In the genomic region with DNA sequence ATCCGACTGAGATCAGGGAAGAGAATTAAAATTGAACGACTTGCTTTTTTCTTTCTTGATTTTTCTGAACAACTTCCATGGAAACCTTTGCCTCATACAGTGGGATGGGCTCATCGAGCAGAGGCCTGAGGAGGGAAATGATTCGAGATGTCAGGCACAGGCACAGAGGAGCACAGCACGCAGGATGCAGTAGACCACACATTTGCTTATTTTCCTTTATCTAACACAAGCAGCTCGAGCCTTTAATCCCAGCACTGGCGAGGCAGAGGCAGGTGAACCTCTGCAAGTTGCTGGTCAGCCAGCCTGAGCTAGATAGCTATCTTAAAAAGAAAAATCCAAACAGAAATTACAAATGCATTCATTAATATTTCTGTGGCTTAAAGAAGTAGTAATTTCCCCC, we compare ENCODE assay signal across 9 mouse cellular contexts. TPM values are rescaled to one million over a fixed set of nuclear protein-coding genes. Genes with fewer than 3 reads are reported as not detected.
DNase-seq lines count a peak whose midpoint lies in the region; ATAC-seq and TF ChIP-seq lines count a peak whose summit lies in the region.
"Had no signal": no experiment of that assay in that cellular context is flagged by ENCODE, and none has a peak within 500 bp of the region (broad histone marks: within the 10 kb centered on the region; RNA-seq: fewer than 3 reads in every experiment).

No protein-coding gene starts in this region.

- peaks cover 29% of the 10 kb centered on the region for H3K79me2 ChIP-seq in CH12.LX (replicated peaks; ENCODE audit: control insufficient read depth, extremely low read depth, insufficient read depth, poor library complexity, severe bottlenecking)

- 55% methylated on average over 7 of the region's 7 CpGs for WGBS in intestine, embryonic 15.5 days
- 48% methylated on average over 7 of the region's 7 CpGs for WGBS in intestine, embryonic 16.5 days
- WGBS in embryonic facial prominence, embryonic 14.5 days = 43% methylated on average over 7 of the region's 7 CpGs

- no peaks in the 10 kb centered on the region for H3K27me3 ChIP-seq in intestine, embryonic 15.5 days (replicated peaks)
- H3K27me3 ChIP-seq in intestine, embryonic 16.5 days (replicated peaks; ENCODE audit: control insufficient read depth, insufficient read depth, low read length) = no peaks in the 10 kb centered on the region
- no peaks in the 10 kb centered on the region for H3K27me3 ChIP-seq in CH12.LX (replicated peaks)
- no peaks in the 10 kb centered on the region for H3K27me3 ChIP-seq in embryonic facial prominence, embryonic 14.5 days (replicated peaks; ENCODE audit: control insufficient read depth, insufficient read depth, low read length)

- in situ Hi-C loops in CH12.LX (cut with MboI; ENCODE audit: low pct_ligation_motif_present, low pct_unique_long_range_greater_than_20kb, low sequenced_read_pairs) = no loop called here

- peak; percentile 75 for DNase-seq in CH12.LX (ENCODE audit: extremely low read depth)
- no peak for DNase-seq in embryonic facial prominence, embryonic 14.5 days (ENCODE audit: low spot score)
- no peak for DNase-seq in frontal cortex, postnatal 10 days (ENCODE audit: low spot score in 2 of 2)
- DNase-seq in spleen, postnatal 10 days (ENCODE audit: low spot score in 2 of 2) = no peak
- DNase-seq: kidney, adult 18-20 months had no signal

- no peaks in the 10 kb centered on the region for H3K9me3 ChIP-seq in intestine, embryonic 15.5 days
- no peaks in the 10 kb centered on the region for H3K9me3 ChIP-seq in intestine, embryonic 16.5 days (ENCODE audit: control insufficient read depth, low read length)
- no peaks in the 10 kb centered on the region for H3K9me3 ChIP-seq in CH12.LX (replicated peaks; ENCODE audit: low read length)
- no peaks in the 10 kb centered on the region for H3K9me3 ChIP-seq in embryonic facial prominence, embryonic 14.5 days (ENCODE audit: control insufficient read depth, low read length)

- peaks cover 3% of the 10 kb centered on the region; the same call in 1 of the 2 replicates for H3K36me3 ChIP-seq in intestine, embryonic 15.5 days
- H3K36me3 ChIP-seq in intestine, embryonic 16.5 days (ENCODE audit: control insufficient read depth, insufficient read depth, low read length) = 0 out of 2 replicates have a peak, but pooled peaks cover 3% of the 10 kb centered on the region
- H3K36me3 ChIP-seq in CH12.LX (replicated peaks in 1 of 2; ENCODE audit: control insufficient read depth in 1 of 2, insufficient read depth in 1 of 2, low read length in 1 of 2) = peaks cover 34 to 56% of the 10 kb centered on the region in 2 experiments
- H3K36me3 ChIP-seq in embryonic facial prominence, embryonic 14.5 days (ENCODE audit: control insufficient read depth, insufficient read depth, low read length) = peaks cover 21% of the 10 kb centered on the region

- dilution Hi-C loops in CH12.LX (cut with MboI; ENCODE audit: extremely low pct_ligation_motif_present, extremely low pct_unique_long_range_greater_than_20kb, low sequenced_read_pairs) = no loop called here

- ATAC-seq in intestine, embryonic 15.5 days = no peak
- no peak for ATAC-seq in intestine, embryonic 16.5 days
- no peak for ATAC-seq in embryonic facial prominence, embryonic 14.5 days (ENCODE audit: low read depth)
- ATAC-seq in megakaryocyte-erythroid progenitor cell, adult 5-6 weeks (replicated peaks; ENCODE audit: low FRiP score, low TSS enrichment, poor library complexity, severe bottlenecking) = peak; percentile 60
- ATAC-seq in granulocyte monocyte progenitor cell, adult 5-6 weeks (replicated peaks; ENCODE audit: poor library complexity, severe bottlenecking) = no peak

- TF ChIP-seq EP300 in CH12.LX (IDR thresholded peaks at IDR 0.05; ENCODE audit: low read length) = peak; percentile 81

- no peak overlapping the region for H3K4me3 ChIP-seq in intestine, embryonic 15.5 days (replicated peaks)
- no peak overlapping the region for H3K4me3 ChIP-seq in intestine, embryonic 16.5 days (ENCODE audit: low read length)
- H3K4me3 ChIP-seq in CH12.LX (replicated peaks in 1 of 3; ENCODE audit: low read depth in 2 of 3, low read length in 2 of 3, poor library complexity in 1 of 3) = peak overlapping the region in 1 of 3 experiments; percentile 0
- H3K4me3 ChIP-seq in embryonic facial prominence, embryonic 14.5 days (ENCODE audit: low read depth, low read length) = no peak overlapping the region

- no peak overlapping the region for H3K9ac ChIP-seq in intestine, embryonic 15.5 days
- H3K9ac ChIP-seq in intestine, embryonic 16.5 days (ENCODE audit: low read depth, low read length) = no peak overlapping the region
- peak overlapping the region; percentile 52 for H3K9ac ChIP-seq in CH12.LX (ENCODE audit: insufficient read depth, low read depth)
- no peak overlapping the region; the same call in 1 of the 2 replicates for H3K9ac ChIP-seq in embryonic facial prominence, embryonic 14.5 days (ENCODE audit: low read depth, low read length)

- no peak for TF ChIP-seq RAD21 in CH12.LX (IDR thresholded peaks at IDR 0.05; ENCODE audit: low read depth, low read length)

- no peak overlapping the region for H3K27ac ChIP-seq in intestine, embryonic 15.5 days
- H3K27ac ChIP-seq in intestine, embryonic 16.5 days (ENCODE audit: low read length) = no peak overlapping the region
- peak overlapping the region; percentile 3; the same call in 1 of the 2 replicates for H3K27ac ChIP-seq in CH12.LX (ENCODE audit: insufficient read depth, low read depth)
- no peak overlapping the region for H3K27ac ChIP-seq in embryonic facial prominence, embryonic 14.5 days (replicated peaks; ENCODE audit: low read depth, low read length)

- H3K4me1 ChIP-seq in intestine, embryonic 15.5 days (replicated peaks) = peaks cover 3% of the 10 kb centered on the region
- H3K4me1 ChIP-seq in intestine, embryonic 16.5 days (ENCODE audit: control insufficient read depth, insufficient read depth, low read length) = peaks cover 7% of the 10 kb centered on the region
- H3K4me1 ChIP-seq in CH12.LX (ENCODE audit: control insufficient read depth in 1 of 2, insufficient read depth in 2 of 2) = peaks cover 9 to 53% of the 10 kb centered on the region in 2 experiments
- H3K4me1 ChIP-seq in embryonic facial prominence, embryonic 14.5 days (ENCODE audit: control insufficient read depth, insufficient read depth, low read length) = peaks cover 7% of the 10 kb centered on the region

- no peak for TF ChIP-seq CTCF in CH12.LX (conservative IDR thresholded peaks at IDR 0.05 in 1 of 2, IDR thresholded peaks at IDR 0.05 in 1 of 2; ENCODE audit: low read depth in 2 of 2, low read length in 2 of 2)

- H3K4me2 ChIP-seq in intestine, embryonic 15.5 days (replicated peaks) = 0 out of 2 replicates have a peak overlapping the region, but pooled peaks have one; percentile 3
- no peak overlapping the region for H3K4me2 ChIP-seq in intestine, embryonic 16.5 days (ENCODE audit: low read depth, low read length)
- H3K4me2 ChIP-seq in CH12.LX (ENCODE audit: insufficient read depth, low read depth, poor library complexity, severe bottlenecking) = peak overlapping the region; percentile 96
- H3K4me2 ChIP-seq in embryonic facial prominence, embryonic 14.5 days (ENCODE audit: low read depth, low read length) = peak overlapping the region; percentile 86; the same call in 1 of the 2 replicates

- peak; percentile 46 for TF ChIP-seq POLR2A in CH12.LX (IDR thresholded peaks at IDR 0.05; ENCODE audit: low read depth, low read length)

RNA-seq across cellular contexts. Expression of gene Donson, which starts 1.2 kb away (rescaled TPM):
- 16.3 and 17.6 TPM in 2 replicates for polyA plus RNA-seq in intestine, embryonic 15.5 days (2015; fragmentation: Nextera tagmentation; extraction: Ambion mirVana)
- 12.0 and 12.2 TPM in 2 replicates for polyA plus RNA-seq in intestine, embryonic 16.5 days (2015; fragmentation: Nextera tagmentation; extraction: Ambion mirVana)
- total RNA-seq in CH12.LX (2012; rRNA removed) (62.5 and 63.2 TPM in 2 replicates), CH12.LX (2014; rRNA removed) (63.9 and 71.5 TPM in 2 replicates)
- polyA plus RNA-seq in CH12.LX (2012; ENCODE audit: insufficient read length, low read depth) = 47.6 and 51.9 TPM in 2 replicates
- 17.8 and 21.7 TPM in 2 replicates for polyA plus RNA-seq in embryonic facial prominence, embryonic 14.5 days (2014; fragmentation: Nextera tagmentation; extraction: Ambion mirVana)
- 20.7 and 28.4 TPM in 2 replicates for total RNA-seq in megakaryocyte-erythroid progenitor cell, adult 5-6 weeks (2014; fragmentation: Nextera tagmentation)
- total RNA-seq in megakaryocyte-erythroid progenitor cell, adult 5-6 weeks (2017) = 44.6 and 49.3 TPM in 2 replicates
- 13.1 and 23.0 TPM in 2 replicates for total RNA-seq in granulocyte monocyte progenitor cell, adult 5-6 weeks (2014; fragmentation: Nextera tagmentation)
- total RNA-seq in granulocyte monocyte progenitor cell, adult 5-6 weeks (2017) = 20.8 and 32.8 TPM in 2 replicates

RNA-seq across cellular contexts. Expression of gene Cryzl1, which starts 39.0 kb away (rescaled TPM):
- polyA plus RNA-seq in intestine, embryonic 15.5 days (2015; fragmentation: Nextera tagmentation; extraction: Ambion mirVana) = 64.1 and 68.7 TPM in 2 replicates
- polyA plus RNA-seq in intestine, embryonic 16.5 days (2015; fragmentation: Nextera tagmentation; extraction: Ambion mirVana) = 66.9 and 69.4 TPM in 2 replicates
- total RNA-seq in CH12.LX (2012; rRNA removed) = 75.7 and 115 TPM in 2 replicates
- 111 and 125 TPM in 2 replicates for total RNA-seq in CH12.LX (2014; rRNA removed)
- polyA plus RNA-seq in CH12.LX (2012; ENCODE audit: insufficient read length, low read depth) = 105 and 126 TPM in 2 replicates
- 61.6 and 61.8 TPM in 2 replicates for polyA plus RNA-seq in embryonic facial prominence, embryonic 14.5 days (2014; fragmentation: Nextera tagmentation; extraction: Ambion mirVana)
- total RNA-seq in megakaryocyte-erythroid progenitor cell, adult 5-6 weeks (2014; fragmentation: Nextera tagmentation) = 33.7 and 72.0 TPM in 2 replicates
- 33.2 and 69.5 TPM in 2 replicates for total RNA-seq in megakaryocyte-erythroid progenitor cell, adult 5-6 weeks (2017)
- 43.5 and 55.5 TPM in 2 replicates for total RNA-seq in granulocyte monocyte progenitor cell, adult 5-6 weeks (2014; fragmentation: Nextera tagmentation)
- total RNA-seq in granulocyte monocyte progenitor cell, adult 5-6 weeks (2017) = 65.5 and 85.7 TPM in 2 replicates

RNA-seq across cellular contexts. Expression of gene Itsn1, which starts 39.3 kb away (rescaled TPM):
- 16.2 and 16.4 TPM in 2 replicates for polyA plus RNA-seq in intestine, embryonic 15.5 days (2015; fragmentation: Nextera tagmentation; extraction: Ambion mirVana)
- 10.5 and 13.1 TPM in 2 replicates for polyA plus RNA-seq in intestine, embryonic 16.5 days (2015; fragmentation: Nextera tagmentation; extraction: Ambion mirVana)
- total RNA-seq in CH12.LX (2012; rRNA removed) (33.2 and 46.3 TPM in 2 replicates), CH12.LX (2014; rRNA removed) (32.5 and 35.9 TPM in 2 replicates)
- 54.5 and 68.6 TPM in 2 replicates for polyA plus RNA-seq in CH12.LX (2012; ENCODE audit: insufficient read length, low read depth)
- polyA plus RNA-seq in embryonic facial prominence, embryonic 14.5 days (2014; fragmentation: Nextera tagmentation; extraction: Ambion mirVana) = 28.1 and 30.1 TPM in 2 replicates
- 24.0 and 27.8 TPM in 2 replicates for total RNA-seq in megakaryocyte-erythroid progenitor cell, adult 5-6 weeks (2014; fragmentation: Nextera tagmentation)
- 6.8 and 28.4 TPM in 2 replicates for total RNA-seq in megakaryocyte-erythroid progenitor cell, adult 5-6 weeks (2017)
- 9.3 and 10.7 TPM in 2 replicates for total RNA-seq in granulocyte monocyte progenitor cell, adult 5-6 weeks (2014; fragmentation: Nextera tagmentation)
- 5.0 and 7.0 TPM in 2 replicates for total RNA-seq in granulocyte monocyte progenitor cell, adult 5-6 weeks (2017)

RNA-seq across cellular contexts. Expression of gene Son, which starts 42.5 kb away (rescaled TPM):
- 100 and 101 TPM in 2 replicates for polyA plus RNA-seq in intestine, embryonic 15.5 days (2015; fragmentation: Nextera tagmentation; extraction: Ambion mirVana)
- polyA plus RNA-seq in intestine, embryonic 16.5 days (2015; fragmentation: Nextera tagmentation; extraction: Ambion mirVana) = 69.8 and 76.6 TPM in 2 replicates
- total RNA-seq in CH12.LX (2012; rRNA removed) = 126 and 152 TPM in 2 replicates
- 206 and 235 TPM in 2 replicates for total RNA-seq in CH12.LX (2014; rRNA removed)
- 237 and 271 TPM in 2 replicates for polyA plus RNA-seq in CH12.LX (2012; ENCODE audit: insufficient read length, low read depth)
- polyA plus RNA-seq in embryonic facial prominence, embryonic 14.5 days (2014; fragmentation: Nextera tagmentation; extraction: Ambion mirVana) = 145 and 157 TPM in 2 replicates
- 233 and 272 TPM in 2 replicates for total RNA-seq in megakaryocyte-erythroid progenitor cell, adult 5-6 weeks (2014; fragmentation: Nextera tagmentation)
- total RNA-seq in megakaryocyte-erythroid progenitor cell, adult 5-6 weeks (2017) = 196 and 233 TPM in 2 replicates
- total RNA-seq in granulocyte monocyte progenitor cell, adult 5-6 weeks (2014; fragmentation: Nextera tagmentation) = 326 and 356 TPM in 2 replicates
- 242 and 285 TPM in 2 replicates for total RNA-seq in granulocyte monocyte progenitor cell, adult 5-6 weeks (2017)

RNA-seq across cellular contexts. Expression of gene Gart, which starts 43.0 kb away (rescaled TPM):
- polyA plus RNA-seq in intestine, embryonic 15.5 days (2015; fragmentation: Nextera tagmentation; extraction: Ambion mirVana) = 107 and 110 TPM in 2 replicates
- 85.2 and 99.7 TPM in 2 replicates for polyA plus RNA-seq in intestine, embryonic 16.5 days (2015; fragmentation: Nextera tagmentation; extraction: Ambion mirVana)
- total RNA-seq in CH12.LX (2012; rRNA removed) (517 and 601 TPM in 2 replicates), CH12.LX (2014; rRNA removed) (347 and 356 TPM in 2 replicates)
- 722 and 821 TPM in 2 replicates for polyA plus RNA-seq in CH12.LX (2012; ENCODE audit: insufficient read length, low read depth)
- 84.5 and 96.3 TPM in 2 replicates for polyA plus RNA-seq in embryonic facial prominence, embryonic 14.5 days (2014; fragmentation: Nextera tagmentation; extraction: Ambion mirVana)
- total RNA-seq in megakaryocyte-erythroid progenitor cell, adult 5-6 weeks (2014; fragmentation: Nextera tagmentation) = 238 and 326 TPM in 2 replicates
- 560 and 702 TPM in 2 replicates for total RNA-seq in megakaryocyte-erythroid progenitor cell, adult 5-6 weeks (2017)
- total RNA-seq in granulocyte monocyte progenitor cell, adult 5-6 weeks (2014; fragmentation: Nextera tagmentation) = 169 and 244 TPM in 2 replicates
- total RNA-seq in granulocyte monocyte progenitor cell, adult 5-6 weeks (2017) = 443 and 453 TPM in 2 replicates
